Mouse (Mus musculus) testis, adult 2 months (tissue): Measurements from ENCODE around the gene Tenm3.

Experiments used
- CTCF ChIP-seq: fragments of 200-500 bp; IDR thresholded peaks from 2 replicates; pipeline ENCODE4 v1.5.1; 2012; ENCODE audit warnings: low read depth, mild to moderate bottlenecking, inconsistent platforms, low read length, moderate library complexity; ENCODE audit not compliant: control insufficient read depth, insufficient read depth, insufficient replicate concordance
- POLR2A ChIP-seq: fragments of 200-500 bp; IDR thresholded peaks from 2 replicates; pipeline ENCODE4 v1.6.1; 2012; ENCODE audit warnings: low read depth, mild to moderate bottlenecking, inconsistent platforms, low read length, moderate library complexity; ENCODE audit not compliant: control insufficient read depth

DNA sequence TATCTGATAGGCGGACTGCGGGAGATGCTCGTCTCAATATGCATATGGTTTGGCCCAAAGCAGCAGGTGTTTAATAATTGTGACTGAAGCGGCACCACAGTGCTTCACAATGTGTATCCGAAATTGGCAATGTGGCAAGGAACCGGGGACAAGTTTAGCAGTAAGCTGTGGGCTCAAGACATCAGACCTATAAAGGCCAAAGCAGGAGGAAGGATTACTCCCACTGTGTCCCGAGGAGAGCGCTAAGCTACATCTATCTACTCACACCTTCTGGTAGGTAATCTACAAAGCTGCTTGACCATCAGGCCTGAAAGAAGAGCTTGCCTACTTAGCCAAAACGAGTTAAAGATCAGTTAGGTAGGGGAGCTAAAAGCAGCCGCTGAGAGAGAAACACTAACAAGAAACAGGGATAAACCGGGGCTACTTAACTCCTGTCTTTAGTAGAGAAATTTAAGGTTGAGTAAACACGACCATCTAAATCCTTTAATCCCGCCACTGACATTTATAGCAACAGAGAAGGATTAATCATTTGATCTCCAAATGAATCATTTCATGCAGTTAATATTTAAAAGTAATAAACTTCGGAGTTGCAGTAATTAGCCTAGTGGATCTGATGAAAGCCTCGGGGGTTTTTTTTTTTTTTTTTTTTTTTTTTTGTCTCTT, 188.2 kb downstream of the Tenm3 start:
- TF ChIP-seq CTCF (no peak), POLR2A (no peak)
